In the genomic region with DNA sequence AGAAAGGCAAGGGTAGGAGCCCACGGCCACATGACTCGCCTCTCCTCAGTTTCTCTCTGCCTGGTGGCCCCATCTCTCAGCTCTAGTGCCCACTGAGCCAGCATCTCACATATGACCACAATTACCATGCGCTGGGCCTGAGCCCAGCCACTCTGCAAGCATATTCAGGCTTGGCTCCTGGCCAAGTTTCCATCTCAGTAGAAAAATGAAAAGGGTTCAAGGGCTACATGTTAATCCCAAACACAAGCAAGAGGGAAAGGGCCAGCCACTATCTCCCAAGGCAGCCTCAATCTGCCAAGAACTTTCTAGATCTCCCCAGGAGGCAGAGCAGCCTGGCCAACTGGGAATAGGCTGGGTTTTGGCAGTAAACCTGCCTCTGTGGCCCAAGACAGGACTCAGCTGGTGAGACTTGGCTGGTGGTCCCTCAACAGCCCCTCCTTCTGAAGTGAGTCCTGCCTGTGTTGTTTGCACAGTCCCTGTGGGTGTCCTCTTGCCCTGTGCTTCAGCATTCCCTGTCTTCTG, we compare ENCODE assay signal across 9 mouse cellular contexts.
A peak's percentile ranks its signal among the peaks of the same experiment; 100 is the strongest.
DNase-seq lines count a peak whose midpoint lies in the region; TF ChIP-seq lines count a peak whose summit lies in the region.
"Had no signal": no experiment of that assay in that cellular context is flagged by ENCODE, and none has a peak within 500 bp of the region (broad histone marks: within the 10 kb centered on the region; RNA-seq: fewer than 3 reads in every experiment).

No protein-coding gene starts in this region.

- H3K27ac ChIP-seq in cerebellum, adult 2 months (ENCODE audit: insufficient read depth, low read length): no peak overlapping the region
- H3K27ac ChIP-seq: macrophage had no signal

- no peak for TF ChIP-seq POLR2A in cerebellum, adult 2 months (IDR thresholded peaks at IDR 0.05; ENCODE audit: borderline replicate concordance, insufficient read depth, low read length)
- no peak for TF ChIP-seq POLR2A in lung, adult 2 months (IDR thresholded peaks at IDR 0.05; ENCODE audit: borderline replicate concordance, extremely low read depth, low read depth, low read length)

- no peak for TF ChIP-seq CTCF in cerebellum, adult 2 months (IDR thresholded peaks at IDR 0.05; ENCODE audit: borderline replicate concordance, insufficient read depth, low read depth, low read length)
- no peak for TF ChIP-seq CTCF in lung, adult 2 months (IDR thresholded peaks at IDR 0.05; ENCODE audit: insufficient read depth, low read length)

- H3K4me3 ChIP-seq in cerebellum, adult 2 months (replicated peaks; ENCODE audit: insufficient read depth, low read depth, low read length): no peak overlapping the region
- no peak overlapping the region for H3K4me3 ChIP-seq in lung, adult 2 months (replicated peaks; ENCODE audit: extremely low read depth, low read depth, low read length)

- H3K4me1 ChIP-seq in cerebellum, adult 2 months (ENCODE audit: control insufficient read depth, insufficient read depth, low read length): peaks cover 6% of the 10 kb centered on the region
- H3K4me1 ChIP-seq in lung, adult 2 months (ENCODE audit: control insufficient read depth, insufficient read depth, low read length): peaks cover 6% of the 10 kb centered on the region; the same call in 1 of the 2 replicates

- WGBS in cerebellum, adult 2 months: 18% methylated on average over 3 of the region's 3 CpGs
- WGBS in lung, adult 2 months: 48% methylated on average over 3 of the region's 3 CpGs

- DNase-seq in retina, postnatal 1 day: peak; percentile 74
- no peak for DNase-seq in retina, embryonic 14.5 days (ENCODE audit: low spot score)
- DNase-seq in cerebellum, adult 2 months: peak; percentile 31 to 50
- peak; percentile 71 to 81 for DNase-seq in heart, adult 18-20 months
- peak; percentile 72 for DNase-seq in kidney, adult 11 months
- DNase-seq in lung, adult 2 months: peak; percentile 43
- peak; percentile 23 for DNase-seq in retina, postnatal 7 days (ENCODE audit: low read depth, low spot score)
- no peak for DNase-seq in spleen, postnatal 4 days (ENCODE audit: low spot score in 2 of 2)

- no peaks in the 10 kb centered on the region for H3K27me3 ChIP-seq in cerebellum, adult 2 months (ENCODE audit: control insufficient read depth, insufficient read depth, low read length)

Comparison
In these comparisons a context has a peak if more than half of its experiments do, and no peak if none do; other contexts are left out.
1. DNase-seq: peak in retina, postnatal 1 day (single experiment), cerebellum, adult 2 months (2 of 2), heart, adult 18-20 months (2 of 2), kidney, adult 11 months (single experiment), lung, adult 2 months (single experiment) and retina, postnatal 7 days (single experiment); none in retina, embryonic 14.5 days (single experiment) and spleen, postnatal 4 days (0 of 2).